In the genomic region with DNA sequence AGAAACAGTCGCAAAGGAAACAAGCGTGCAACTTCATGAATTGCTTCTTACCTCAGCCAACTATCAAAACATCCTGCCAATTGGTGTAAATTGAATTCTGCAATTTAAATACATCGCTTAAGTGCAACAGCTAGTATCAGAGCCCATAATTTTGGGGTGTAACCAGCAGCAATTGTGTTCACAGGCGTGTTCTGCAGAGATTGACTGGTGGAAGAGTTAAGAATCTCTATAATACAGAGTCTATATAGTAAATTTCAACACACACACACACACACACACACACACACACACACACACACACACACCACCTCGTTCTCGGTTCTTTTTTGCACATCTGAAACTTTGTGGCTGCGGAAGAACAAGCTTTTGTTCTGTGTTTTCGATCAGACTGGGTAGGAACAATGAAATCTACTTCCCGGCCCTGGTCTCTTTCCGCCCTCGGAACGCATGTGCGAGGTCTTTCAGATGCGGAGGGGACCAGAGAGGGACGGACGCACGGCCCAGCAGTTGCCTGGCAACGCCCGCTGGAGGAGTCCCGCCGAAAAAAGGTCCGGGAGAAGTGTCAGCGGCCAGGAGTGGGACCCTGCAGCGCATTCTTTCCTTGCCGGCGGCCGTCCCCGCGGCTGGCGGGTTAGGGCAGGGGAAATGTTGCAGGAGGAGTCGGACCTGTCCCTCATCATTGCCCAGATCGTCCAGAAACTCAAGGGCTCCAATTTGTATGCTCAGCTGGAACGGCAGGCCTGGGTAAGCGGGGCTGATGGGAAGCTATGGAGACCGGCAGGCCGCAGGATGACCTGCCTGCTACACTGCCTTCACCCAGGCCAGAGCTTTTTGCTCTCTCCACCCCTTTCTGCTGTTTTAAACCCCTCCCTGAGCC, we compare ENCODE assay signal across 8 mouse cellular contexts. TPM values are rescaled to one million over a fixed set of nuclear protein-coding genes. Genes with fewer than 3 reads are reported as not detected.
A peak's percentile ranks its signal among the peaks of the same experiment; 100 is the strongest.
DNase-seq lines count a peak whose midpoint lies in the region; ATAC-seq and TF ChIP-seq lines count a peak whose summit lies in the region.

Gene Tbc1d19 (plus strand): TSS at position 492 of the 877 bp plus-strand sequence.

- no peak within 1 kb of the TSS for H3K27ac ChIP-seq in bone marrow macrophage, adult 2 months (ENCODE audit: insufficient read depth, low read depth, low read length)
- no peak within 1 kb of the TSS for H3K27ac ChIP-seq in embryonic fibroblast, embryonic 13.5 days (ENCODE audit: insufficient read depth, low read length)
- 0 out of 2 replicates have a peak within 1 kb of the TSS, but pooled peaks have one; percentile 21 for H3K27ac ChIP-seq in limb, embryonic 14.5 days (replicated peaks; ENCODE audit: low read depth, low read length)
- peak within 1 kb of the TSS; percentile 76 for H3K27ac ChIP-seq in midbrain, embryonic 16.5 days (ENCODE audit: low read length)
- H3K27ac ChIP-seq in spleen, adult 2 months (ENCODE audit: insufficient read depth, low read length), result no peak within 1 kb of the TSS

- H3K27me3 ChIP-seq in limb, embryonic 14.5 days (ENCODE audit: control insufficient read depth, insufficient read depth, low read length), result no peaks in the 10 kb centered on the region
- H3K27me3 ChIP-seq in midbrain, embryonic 16.5 days (ENCODE audit: control insufficient read depth, insufficient read depth, low read depth, low read length), result no peaks in the 10 kb centered on the region
- H3K27me3 ChIP-seq in spleen, adult 2 months (ENCODE audit: control insufficient read depth, insufficient read depth, low read length), result no peaks in the 10 kb centered on the region; the same call in 1 of the 2 replicates

- no peaks in the 10 kb centered on the region for H3K9me3 ChIP-seq in limb, embryonic 14.5 days (ENCODE audit: control insufficient read depth, low read length)
- no peaks in the 10 kb centered on the region for H3K9me3 ChIP-seq in midbrain, embryonic 16.5 days (replicated peaks; ENCODE audit: control insufficient read depth, low read length, poor library complexity, severe bottlenecking)

- no peak for TF ChIP-seq POLR2A in bone marrow macrophage, adult 2 months (IDR thresholded peaks at IDR 0.05; ENCODE audit: borderline replicate concordance, low read depth, low read length)
- TF ChIP-seq POLR2A in embryonic fibroblast, embryonic 13.5 days (IDR thresholded peaks at IDR 0.05; ENCODE audit: low read depth, low read length), result peak; percentile 55
- peak; percentile 57; the same call in 1 of the 2 replicates for TF ChIP-seq POLR2A in limb, embryonic 14.5 days (IDR thresholded peaks at IDR 0.05; ENCODE audit: borderline replicate concordance, extremely low read depth, insufficient read depth, insufficient read length)
- no peak for TF ChIP-seq POLR2A in spleen, adult 2 months (IDR thresholded peaks at IDR 0.05; ENCODE audit: low read depth, low read length)

- no peaks in the 10 kb centered on the region for H3K36me3 ChIP-seq in limb, embryonic 14.5 days (ENCODE audit: control insufficient read depth, insufficient read depth, low read length)
- no peaks in the 10 kb centered on the region for H3K36me3 ChIP-seq in midbrain, embryonic 16.5 days (ENCODE audit: control insufficient read depth, insufficient read depth, low read length)
- H3K36me3 ChIP-seq in spleen, adult 2 months (ENCODE audit: control insufficient read depth, insufficient read depth, low read length), result no peaks in the 10 kb centered on the region

- peak within 1 kb of the TSS; percentile 66 for H3K9ac ChIP-seq in limb, embryonic 14.5 days (ENCODE audit: low read depth, low read length, severe bottlenecking)
- peak within 1 kb of the TSS; percentile 81 for H3K9ac ChIP-seq in midbrain, embryonic 16.5 days (ENCODE audit: low read depth, low read length)

- peak; percentile 98 for ATAC-seq in limb, embryonic 14.5 days (ENCODE audit: low FRiP score, low read depth)
- ATAC-seq in midbrain, embryonic 16.5 days, result peak; percentile 100

- 7% methylated on average over 36 of the region's 36 CpGs for WGBS in limb, embryonic 14.5 days
- 5% methylated on average over 36 of the region's 36 CpGs for WGBS in midbrain, embryonic 16.5 days
- WGBS in spleen, adult 2 months, result 6% methylated on average over 36 of the region's 36 CpGs

- H3K4me1 ChIP-seq in bone marrow macrophage, adult 2 months (ENCODE audit: control insufficient read depth, insufficient read depth, low read length), result no peaks in the 10 kb centered on the region
- no peaks in the 10 kb centered on the region for H3K4me1 ChIP-seq in embryonic fibroblast, embryonic 13.5 days (ENCODE audit: control insufficient read depth, insufficient read depth, low read length)
- peaks cover 3% of the 10 kb centered on the region; the same call in 1 of the 2 replicates for H3K4me1 ChIP-seq in limb, embryonic 14.5 days (ENCODE audit: control insufficient read depth, insufficient read depth, low read length)
- H3K4me1 ChIP-seq in midbrain, embryonic 16.5 days (ENCODE audit: control insufficient read depth, insufficient read depth, low read length), result peaks cover 20% of the 10 kb centered on the region
- H3K4me1 ChIP-seq in spleen, adult 2 months (ENCODE audit: control insufficient read depth, insufficient read depth, insufficient read length), result no peaks in the 10 kb centered on the region

- DNase-seq in 3T3-L1 (ENCODE audit: low read depth, low spot score), result peak; percentile 95
- DNase-seq in heart, adult 9 months (ENCODE audit: low spot score in 2 of 2), result peak; percentile 85
- DNase-seq in kidney, adult 9 months, result peak; percentile 85
- DNase-seq in limb, embryonic 14.5 days (ENCODE audit: low spot score), result peak; percentile 87
- DNase-seq in spleen, adult 2 months (ENCODE audit: low read depth in 1 of 2, low spot score in 2 of 2), result peak; percentile 21 to 58

- H3K4me3 ChIP-seq in bone marrow macrophage, adult 2 months (ENCODE audit: insufficient read depth, low read length), result peak within 1 kb of the TSS; percentile 92
- H3K4me3 ChIP-seq in embryonic fibroblast, embryonic 13.5 days (ENCODE audit: insufficient read depth, low read length), result peak within 1 kb of the TSS; percentile 93
- peak within 1 kb of the TSS; percentile 75 for H3K4me3 ChIP-seq in limb, embryonic 14.5 days (replicated peaks; ENCODE audit: low read length)
- H3K4me3 ChIP-seq in midbrain, embryonic 16.5 days (ENCODE audit: low read depth, low read length), result peak within 1 kb of the TSS; percentile 76
- H3K4me3 ChIP-seq in spleen, adult 2 months (ENCODE audit: extremely low read depth, insufficient read depth, insufficient read length), result peak within 1 kb of the TSS; percentile 59

- H3K4me2 ChIP-seq in limb, embryonic 14.5 days (replicated peaks; ENCODE audit: low read depth, low read length, severe bottlenecking), result peak within 1 kb of the TSS; percentile 72
- peak within 1 kb of the TSS; percentile 80 for H3K4me2 ChIP-seq in midbrain, embryonic 16.5 days (ENCODE audit: low read length)

- TF ChIP-seq CTCF in bone marrow macrophage, adult 2 months (IDR thresholded peaks at IDR 0.05; ENCODE audit: low read depth, low read length), result no peak
- no peak for TF ChIP-seq CTCF in embryonic fibroblast, embryonic 13.5 days (IDR thresholded peaks at IDR 0.05; ENCODE audit: borderline replicate concordance, insufficient read depth, low read length)
- no peak for TF ChIP-seq CTCF in spleen, adult 2 months (IDR thresholded peaks at IDR 0.05; ENCODE audit: extremely low read depth, insufficient read depth, insufficient read length, insufficient replicate concordance)

RNA-seq across cellular contexts. Expression of gene Tbc1d19, which starts in this region (rescaled TPM):
- 22.3 and 30.3 TPM in 2 replicates for polyA plus RNA-seq in bone marrow macrophage, adult 2 months (2012; ENCODE audit: insufficient read depth, insufficient read length, missing spikeins)
- polyA plus RNA-seq in embryonic fibroblast, embryonic 13.5 days (2011; ENCODE audit: insufficient read length, low read depth, missing spikeins), result 41.7 and 53.4 TPM in 2 replicates
- 47.9 and 49.0 TPM in 2 replicates for polyA plus RNA-seq in limb, embryonic 14.5 days (2012; rRNA removed)
- polyA plus RNA-seq in limb, embryonic 14.5 days (2014; fragmentation: Nextera tagmentation; extraction: Ambion mirVana), result 36.1 and 40.9 TPM in 2 replicates
- 71.6 and 77.9 TPM in 2 replicates for polyA plus RNA-seq in midbrain, embryonic 16.5 days (2015; fragmentation: Nextera tagmentation; extraction: Ambion mirVana)
- 1.1 and 1.7 TPM in 2 replicates for polyA plus RNA-seq in spleen, adult 2 months (2012; rRNA removed)

Comparison
In these comparisons a context has a peak if more than half of its experiments do, and no peak if none do; other contexts are left out.
1. DNase-seq: peak in every context shown above with its lines; median percentile 95 in 3T3-L1; 87 in limb, embryonic 14.5 days; 85 in heart, adult 9 months; 85 in kidney, adult 9 months; 40 in spleen, adult 2 months.
2. H3K27ac ChIP-seq: peak in limb, embryonic 14.5 days (single experiment) and midbrain, embryonic 16.5 days (single experiment); none in bone marrow macrophage, adult 2 months (single experiment), embryonic fibroblast, embryonic 13.5 days (single experiment) and spleen, adult 2 months (single experiment).
3. POLR2A ChIP-seq: peak in embryonic fibroblast, embryonic 13.5 days (single experiment) and limb, embryonic 14.5 days (single experiment); none in bone marrow macrophage, adult 2 months (single experiment) and spleen, adult 2 months (single experiment).
4. Peak in every context shown above with its lines, with median percentiles within 50 percentile points of each other: H3K4me3 ChIP-seq.